Mouse (Mus musculus): Measurements from ENCODE around the gene Duox1. TPM values are rescaled to one million over a fixed set of nuclear protein-coding genes. Genes with fewer than 3 reads are reported as not detected.

Gene Duox1
- total RNA-seq, 1 experiment: 0.76 TPM

GRCm38 (mm10) chr2:122353765-122354164 is 38.3 kb downstream of the Duox1 start:
- peaks cover 2% of the 10 kb centered on the region; the same call in 1 of the 2 replicates for H3K36me3 ChIP-seq (ENCODE audit: control insufficient read depth, insufficient read depth, low read length, poor library complexity, severe bottlenecking)
- in situ Hi-C loops (cut with MboI; ENCODE audit: low sequenced_read_pairs in 2 of 2, unreplicated experiment in 2 of 2): no loop called here

GRCm38 (mm10) chr2:122354191-122354929 is 38.9 kb downstream of the Duox1 start:
- TF ChIP-seq ZC3H11A (IDR thresholded peaks at IDR 0.05; ENCODE audit: borderline replicate concordance, low read depth, low read length) (no peak), ZNF384 (IDR thresholded peaks at IDR 0.05; ENCODE audit: low read depth, low read length) (no peak), CHD2 (IDR thresholded peaks at IDR 0.05; ENCODE audit: low read depth, low read length) (no peak), HCFC1 (IDR thresholded peaks at IDR 0.05; ENCODE audit: borderline replicate concordance, insufficient read depth, low read length) (no peak), MAFK (IDR thresholded peaks at IDR 0.05; ENCODE audit: insufficient read depth, low read depth, low read length) (no peak)
- H3K9ac ChIP-seq (ENCODE audit: insufficient read depth, low read depth, low read length, poor library complexity, severe bottlenecking): no peak overlapping the region
- H3K36me3 ChIP-seq (ENCODE audit: control insufficient read depth, insufficient read depth, low read length, poor library complexity, severe bottlenecking): peaks cover 2% of the 10 kb centered on the region; the same call in 1 of the 2 replicates
- H3K9me3 ChIP-seq (ENCODE audit: control insufficient read depth, insufficient read depth, low read depth, low read length): no peaks in the 10 kb centered on the region
- no peak overlapping the region for H3K4me3 ChIP-seq (ENCODE audit: insufficient read depth in 1 of 2, low read depth in 1 of 2, low read length in 2 of 2, poor library complexity in 1 of 2, severe bottlenecking in 1 of 2)
- peaks cover 1 to 41% of the 10 kb centered on the region in 2 experiments; a peak in 3 of 4 replicates for H3K4me1 ChIP-seq (ENCODE audit: control insufficient read depth in 2 of 2, insufficient read depth in 2 of 2, low read length in 2 of 2, poor library complexity in 1 of 2)
- DNase-seq (ENCODE audit: low read depth, low spot score): no peak
- no peak overlapping the region for H3K27ac ChIP-seq (ENCODE audit: insufficient read depth, low read depth, low read length, poor library complexity, severe bottlenecking)
- in situ Hi-C loops (cut with MboI; ENCODE audit: low sequenced_read_pairs in 2 of 2, unreplicated experiment in 2 of 2): no loop called here

More at GRCm38 (mm10) chr2:122353765-122354164, 38.3 kb downstream of the Duox1 start:
- peaks cover 1 to 41% of the 10 kb centered on the region in 2 experiments; a peak in 3 of 4 replicates for H3K4me1 ChIP-seq (ENCODE audit: control insufficient read depth in 2 of 2, insufficient read depth in 2 of 2, low read length in 2 of 2, poor library complexity in 1 of 2)
- no peak overlapping the region; the same call in 1 of the 2 replicates for H3K9ac ChIP-seq (ENCODE audit: insufficient read depth, low read depth, low read length, poor library complexity, severe bottlenecking)
- TF ChIP-seq ZC3H11A (IDR thresholded peaks at IDR 0.05; ENCODE audit: borderline replicate concordance, low read depth, low read length): no peak
- TF ChIP-seq HCFC1 (IDR thresholded peaks at IDR 0.05; ENCODE audit: borderline replicate concordance, insufficient read depth, low read length): no peak
- TF ChIP-seq CHD2 (IDR thresholded peaks at IDR 0.05; ENCODE audit: low read depth, low read length): no peak
- no peak for TF ChIP-seq ZNF384 (IDR thresholded peaks at IDR 0.05; ENCODE audit: low read depth, low read length)
- no peak for TF ChIP-seq MAFK (IDR thresholded peaks at IDR 0.05; ENCODE audit: insufficient read depth, low read depth, low read length)
- no peak overlapping the region for H3K4me3 ChIP-seq (ENCODE audit: insufficient read depth in 1 of 2, low read depth in 1 of 2, low read length in 2 of 2, poor library complexity in 1 of 2, severe bottlenecking in 1 of 2)
- no peak overlapping the region for H3K27ac ChIP-seq (ENCODE audit: insufficient read depth, low read depth, low read length, poor library complexity, severe bottlenecking)
- DNase-seq (ENCODE audit: low read depth, low spot score): no peak
- H3K9me3 ChIP-seq (ENCODE audit: control insufficient read depth, insufficient read depth, low read depth, low read length): no peaks in the 10 kb centered on the region

DNA sequence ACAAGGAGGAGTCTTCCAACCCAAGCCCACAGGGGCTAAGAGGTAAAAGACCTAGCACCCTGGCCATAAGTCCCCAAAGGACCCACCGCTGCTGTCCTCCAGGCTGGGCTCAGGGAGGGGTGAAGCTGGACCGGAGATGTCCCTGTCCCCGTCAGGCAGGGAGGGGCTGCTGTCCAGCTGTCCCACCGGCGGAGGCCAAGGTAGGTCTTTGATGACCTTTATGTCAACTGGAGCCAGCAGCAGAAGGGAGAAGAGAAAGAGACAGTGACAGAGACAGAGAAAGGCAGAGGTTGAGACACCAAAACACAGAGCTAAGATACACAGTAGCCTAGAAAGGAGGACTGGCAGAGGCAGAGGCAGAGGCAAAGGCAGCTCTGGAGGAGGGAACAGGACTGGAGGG is 39.9 kb downstream of the Duox1 start:
- Histone ChIP-seq H3K27ac (ENCODE audit: insufficient read depth, low read depth, low read length, poor library complexity, severe bottlenecking) (no peak overlapping the region), H3K9ac (ENCODE audit: insufficient read depth, low read depth, low read length, poor library complexity, severe bottlenecking) (no peak overlapping the region), H3K36me3 (ENCODE audit: control insufficient read depth, insufficient read depth, low read length, poor library complexity, severe bottlenecking) (no peaks in the 10 kb centered on the region; the same call in 1 of the 2 replicates), H3K4me3 (ENCODE audit: insufficient read depth in 1 of 2, low read depth in 1 of 2, low read length in 2 of 2, poor library complexity in 1 of 2, severe bottlenecking in 1 of 2) (no peak overlapping the region), H3K9me3 (ENCODE audit: control insufficient read depth, insufficient read depth, low read depth, low read length) (no peaks in the 10 kb centered on the region), H3K4me1 (ENCODE audit: control insufficient read depth in 2 of 2, insufficient read depth in 2 of 2, low read length in 2 of 2, poor library complexity in 1 of 2) (peaks cover 1 to 35% of the 10 kb centered on the region in 2 experiments; a peak in 3 of 4 replicates)
- in situ Hi-C loops (cut with MboI; ENCODE audit: low sequenced_read_pairs in 2 of 2, unreplicated experiment in 2 of 2): no loop called here
- TF ChIP-seq CHD2 (IDR thresholded peaks at IDR 0.05; ENCODE audit: low read depth, low read length) (no peak), ZNF384 (IDR thresholded peaks at IDR 0.05; ENCODE audit: low read depth, low read length) (no peak), ZC3H11A (IDR thresholded peaks at IDR 0.05; ENCODE audit: borderline replicate concordance, low read depth, low read length) (no peak), MAFK (IDR thresholded peaks at IDR 0.05; ENCODE audit: insufficient read depth, low read depth, low read length) (no peak), HCFC1 (IDR thresholded peaks at IDR 0.05; ENCODE audit: borderline replicate concordance, insufficient read depth, low read length) (no peak)
- DNase-seq (ENCODE audit: low read depth, low spot score): no peak

DNA sequence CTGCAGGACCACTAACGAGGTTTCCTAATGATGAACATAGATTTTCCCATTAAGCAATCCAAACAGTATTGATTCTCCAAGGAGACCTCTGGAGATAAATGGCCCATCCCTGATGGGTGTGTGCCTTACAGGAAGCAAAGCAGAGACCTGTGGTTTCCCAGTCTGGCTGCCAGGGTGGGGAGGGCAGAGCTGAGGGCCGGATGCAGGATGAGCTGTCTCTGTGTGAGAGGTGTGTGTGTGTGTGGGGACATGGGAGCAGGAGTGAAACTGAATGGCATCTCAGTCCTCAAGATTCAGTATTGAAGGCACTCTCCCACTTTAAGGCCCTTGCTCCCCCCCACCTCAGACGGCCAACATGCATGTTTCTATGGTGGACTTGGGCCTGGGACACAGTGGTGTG is 40.7 kb downstream of the Duox1 start:
- Histone ChIP-seq H3K9me3 (ENCODE audit: control insufficient read depth, insufficient read depth, low read depth, low read length) (no peaks in the 10 kb centered on the region), H3K4me1 (ENCODE audit: control insufficient read depth in 2 of 2, insufficient read depth in 2 of 2, low read length in 2 of 2, poor library complexity in 1 of 2) (peaks cover 1 to 32% of the 10 kb centered on the region in 2 experiments; a peak in 3 of 4 replicates), H3K36me3 (ENCODE audit: control insufficient read depth, insufficient read depth, low read length, poor library complexity, severe bottlenecking) (peaks cover 2% of the 10 kb centered on the region; the same call in 1 of the 2 replicates), H3K27ac (ENCODE audit: insufficient read depth, low read depth, low read length, poor library complexity, severe bottlenecking) (no peak overlapping the region), H3K9ac (ENCODE audit: insufficient read depth, low read depth, low read length, poor library complexity, severe bottlenecking) (no peak overlapping the region), H3K4me3 (ENCODE audit: insufficient read depth in 1 of 2, low read depth in 1 of 2, low read length in 2 of 2, poor library complexity in 1 of 2, severe bottlenecking in 1 of 2) (no peak overlapping the region)
- in situ Hi-C loops (cut with MboI; ENCODE audit: low sequenced_read_pairs in 2 of 2, unreplicated experiment in 2 of 2): no loop called here
- TF ChIP-seq ZC3H11A (IDR thresholded peaks at IDR 0.05; ENCODE audit: borderline replicate concordance, low read depth, low read length): no peak
- no peak for TF ChIP-seq HCFC1 (IDR thresholded peaks at IDR 0.05; ENCODE audit: borderline replicate concordance, insufficient read depth, low read length)
- TF ChIP-seq ZNF384 (IDR thresholded peaks at IDR 0.05; ENCODE audit: low read depth, low read length): no peak
- no peak for TF ChIP-seq CHD2 (IDR thresholded peaks at IDR 0.05; ENCODE audit: low read depth, low read length)
- no peak for TF ChIP-seq MAFK (IDR thresholded peaks at IDR 0.05; ENCODE audit: insufficient read depth, low read depth, low read length)
- DNase-seq (ENCODE audit: low read depth, low spot score): no peak
